Mouse (Mus musculus) heart, adult 18-20 months (tissue): ENCODE measurements around the gene S100a5. TPM values are rescaled to one million over a fixed set of nuclear protein-coding genes. Genes with fewer than 3 reads are reported as not detected.

Experiments
- DNase-seq, 2 experiments: peaks; one replicate each; pipeline ENCODE4 v3.0.0; 2021 to 2022; ENCODE audit warnings: mixed read lengths in 1 of 2
- total RNA-seq, 2 experiments: library from RNA; stranded (reverse); gene quantifications; 2 replicates each; pipeline ENCODE4 v1.2.3; 2021

The S100a5 gene
- total RNA-seq, 2 experiments from 2014 or later, result not detected

- no peak for DNase-seq
Measured at GRCm38 (mm10) chr3:90625496-90625895, 17.2 kb downstream of the S100a5 start.

- no peak for DNase-seq
Measured at GRCm38 (mm10) chr3:90626266-90627021, 18.1 kb downstream of the S100a5 start.

- no peak for DNase-seq
Measured at GRCm38 (mm10) chr3:90627366-90627765, 19.0 kb downstream of the S100a5 start.

GRCm38 (mm10) chr3:90627807-90628206 lies 19.5 kb downstream of the S100a5 start:
- DNase-seq, result no peak

GRCm38 (mm10) chr3:90629298-90629697 lies 21.0 kb downstream of the S100a5 start:
- DNase-seq, result no peak

- no peak for DNase-seq
Measured at GRCm38 (mm10) chr3:90631984-90632383, 23.7 kb downstream of the S100a5 start.

GRCm38 (mm10) chr3:90638511-90639275 lies 30.4 kb downstream of the S100a5 start:
- no peak for DNase-seq

GRCm38 (mm10) chr3:90639511-90640154 lies 31.3 kb downstream of the S100a5 start:
- peak; percentile 16 to 54 for DNase-seq

- DNase-seq, result no peak
Measured at GRCm38 (mm10) chr3:90640981-90641380, 32.7 kb downstream of the S100a5 start.

- peak; percentile 28 to 69 for DNase-seq
Measured at GRCm38 (mm10) chr3:90644220-90644619, 35.9 kb downstream of the S100a5 start.

- DNase-seq, result no peak
Measured at GRCm38 (mm10) chr3:90647291-90647690, 39.0 kb downstream of the S100a5 start.

GRCm38 (mm10) chr3:90648981-90649380 lies 40.7 kb downstream of the S100a5 start:
- no peak for DNase-seq

- no peak for DNase-seq
Measured at GRCm38 (mm10) chr3:90649832-90650231, 41.5 kb downstream of the S100a5 start.

- peak; percentile 65 to 86 for DNase-seq
Measured at GRCm38 (mm10) chr3:90652878-90653508, 44.7 kb downstream of the S100a5 start.

GRCm38 (mm10) chr3:90653717-90654116 lies 45.4 kb downstream of the S100a5 start, which contains the start of gene S100a7a:
Gene S100a7a, plus strand, starts transcription at chr3:90654017.
- DNase-seq, result no peak

- DNase-seq, result no peak
Measured at GRCm38 (mm10) chr3:90657405-90657804, 49.1 kb downstream of the S100a5 start.

GRCm38 (mm10) chr3:90659364-90660044 lies 51.2 kb downstream of the S100a5 start:
- no peak for DNase-seq
